Mouse (Mus musculus) kidney, embryonic 15.5 days (tissue): ENCODE results near the gene Cep112. TPM values are rescaled to one million over a fixed set of nuclear protein-coding genes. Genes with fewer than 3 reads are reported as not detected.

Experiments used
- ATAC-seq: fragments of 200-750 bp; cut with Nextera tagmentation; replicated peaks from 2 replicates; pipeline ENCODE4 v1.8.0; 2017; ENCODE audit warnings: moderate TSS enrichment; ENCODE audit not compliant: low FRiP score
- H3K27ac ChIP-seq: fragments of 300-500 bp; sonication (generic); 2 replicates; pipeline ENCODE4 v1.5.1; 2015; ENCODE audit warnings: mild to moderate bottlenecking, inconsistent platforms
- H3K27me3 ChIP-seq: fragments of 300-500 bp; sonication (generic); 2 replicates; pipeline ENCODE4 v1.6.1; 2015; ENCODE audit warnings: inconsistent platforms
- H3K36me3 ChIP-seq: fragments of 300-500 bp; sonication (generic); 2 replicates; pipeline ENCODE4 v1.6.1; 2015; ENCODE audit warnings: inconsistent platforms
- H3K4me1 ChIP-seq: fragments of 300-500 bp; sonication (generic); 2 replicates; pipeline ENCODE4 v1.6.1; 2015; ENCODE audit warnings: inconsistent platforms
- H3K4me2 ChIP-seq: fragments of 300-500 bp; sonication (generic); 2 replicates; pipeline ENCODE4 v1.6.1; 2015; ENCODE audit warnings: moderate library complexity, mild to moderate bottlenecking, inconsistent platforms
- H3K4me3 ChIP-seq: fragments of 300-500 bp; sonication (generic); replicated peaks from 2 replicates; pipeline ENCODE4 v1.5.1; 2015; ENCODE audit warnings: mild to moderate bottlenecking, inconsistent platforms
- H3K9ac ChIP-seq: fragments of 300-500 bp; sonication (generic); 2 replicates; pipeline ENCODE4 v1.6.1; 2015; ENCODE audit warnings: mild to moderate bottlenecking, inconsistent platforms
- H3K9me3 ChIP-seq: fragments of 300-500 bp; sonication (generic); replicated peaks from 2 replicates; pipeline ENCODE4 v1.6.1; 2016; ENCODE audit warnings: inconsistent platforms
- WGBS: fragments of 180-500 bp; shearing (Covaris S2); methylation state at CpG from one replicate; pipeline ENCODE4 v1.1.7; 2015; ENCODE audit warnings: mixed read lengths; 5-methylcytosine and 5-hydroxymethylcytosine counted together
- polyA plus RNA-seq: library from polyadenylated mRNA; unstranded; fragments of >200 nt; fragmentation: Nextera tagmentation; extraction: Ambion mirVana; gene quantifications from 2 replicates; pipeline ENCODE4 v1.2.1, GENCODE M21; 2015

Gene Cep112
- polyA plus RNA-seq, 1 experiment from 2014 or later, result 13.7 TPM

DNA sequence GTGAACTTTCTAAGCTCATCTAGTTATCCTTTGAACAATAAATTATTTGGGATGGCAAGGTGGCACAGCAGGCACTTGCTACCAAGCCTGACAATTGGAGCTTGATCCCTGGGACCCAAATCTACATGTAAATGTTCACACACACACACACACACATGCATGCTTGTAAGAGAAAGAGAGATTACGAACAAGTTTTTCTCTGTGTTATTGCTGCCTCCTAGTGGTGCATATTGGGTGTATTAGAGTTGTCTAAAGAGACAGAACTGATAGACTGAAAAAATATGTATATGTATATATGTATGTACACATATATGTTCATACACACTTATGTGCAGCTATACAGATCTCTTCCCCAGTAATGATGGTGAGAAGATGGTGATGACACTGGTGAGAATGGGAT is 6.5 kb upstream of the Cep112 start:
- H3K4me1 ChIP-seq, result no peaks in the 10 kb centered on the region
- no peaks in the 10 kb centered on the region for H3K36me3 ChIP-seq
- 50% methylated on average over 1 of the region's 1 CpGs for WGBS
- no peak for ATAC-seq
- peaks cover 5% of the 10 kb centered on the region; the same call in 1 of the 2 replicates for H3K27me3 ChIP-seq
- H3K4me2 ChIP-seq, result no peak overlapping the region
- no peak overlapping the region for H3K4me3 ChIP-seq
- H3K9ac ChIP-seq, result no peak overlapping the region
- H3K27ac ChIP-seq, result no peak overlapping the region
- H3K9me3 ChIP-seq, result no peaks in the 10 kb centered on the region

DNA sequence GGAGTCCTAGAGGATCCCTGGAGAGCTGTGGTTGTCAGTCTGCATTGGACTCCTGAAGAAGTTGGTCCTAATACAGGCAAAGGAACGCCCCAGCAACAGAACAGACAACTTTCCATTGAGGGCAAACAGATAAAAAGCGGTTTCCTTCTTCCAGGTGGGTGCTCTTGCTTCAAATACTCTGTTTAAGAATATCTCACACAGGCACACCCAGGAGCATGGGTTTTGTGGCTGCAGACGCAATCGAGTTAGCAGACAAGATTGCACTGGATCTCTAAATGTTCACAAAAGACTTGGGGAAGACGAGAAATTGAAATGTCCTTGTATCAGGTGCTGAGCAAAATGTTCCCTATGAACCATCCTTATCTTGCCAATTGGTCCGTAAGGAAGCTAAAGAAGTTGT is 5.8 kb upstream of the Cep112 start:
- Histone ChIP-seq H3K9ac (no peak overlapping the region), H3K4me3 (no peak overlapping the region), H3K9me3 (no peaks in the 10 kb centered on the region), H3K4me1 (peaks cover 4% of the 10 kb centered on the region), H3K36me3 (no peaks in the 10 kb centered on the region), H3K4me2 (no peak overlapping the region), H3K27me3 (peaks cover 8% of the 10 kb centered on the region; the same call in 1 of the 2 replicates), H3K27ac (no peak overlapping the region)
- no peak for ATAC-seq
- 87% methylated on average over 6 of the region's 6 CpGs for WGBS

DNA sequence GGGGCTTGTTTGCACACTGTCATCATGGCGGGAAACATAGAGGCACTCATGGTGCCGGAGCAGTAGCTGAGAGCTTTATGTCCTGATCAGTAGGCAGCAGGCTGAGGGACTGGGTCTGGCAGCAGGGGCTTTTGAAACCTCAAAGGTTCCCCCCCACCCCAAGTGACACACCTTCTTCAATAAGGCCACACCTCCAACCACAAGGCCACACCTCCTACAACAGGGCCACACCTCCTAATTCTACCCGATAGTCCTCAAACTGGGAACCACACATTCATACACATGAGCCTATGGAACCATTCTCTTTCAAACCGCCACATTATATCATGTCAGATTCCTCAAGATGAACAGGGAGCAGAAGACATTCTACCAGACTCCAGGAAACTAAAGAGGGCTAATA is 4.2 kb upstream of the Cep112 start:
- Histone ChIP-seq H3K9me3 (no peaks in the 10 kb centered on the region), H3K36me3 (no peaks in the 10 kb centered on the region), H3K4me3 (no peak overlapping the region), H3K27me3 (peaks cover 8% of the 10 kb centered on the region; the same call in 1 of the 2 replicates), H3K4me2 (no peak overlapping the region), H3K4me1 (peaks cover 6% of the 10 kb centered on the region), H3K9ac (no peak overlapping the region), H3K27ac (no peak overlapping the region)
- no peak for ATAC-seq
- 78% methylated on average over 4 of the region's 4 CpGs for WGBS

DNA sequence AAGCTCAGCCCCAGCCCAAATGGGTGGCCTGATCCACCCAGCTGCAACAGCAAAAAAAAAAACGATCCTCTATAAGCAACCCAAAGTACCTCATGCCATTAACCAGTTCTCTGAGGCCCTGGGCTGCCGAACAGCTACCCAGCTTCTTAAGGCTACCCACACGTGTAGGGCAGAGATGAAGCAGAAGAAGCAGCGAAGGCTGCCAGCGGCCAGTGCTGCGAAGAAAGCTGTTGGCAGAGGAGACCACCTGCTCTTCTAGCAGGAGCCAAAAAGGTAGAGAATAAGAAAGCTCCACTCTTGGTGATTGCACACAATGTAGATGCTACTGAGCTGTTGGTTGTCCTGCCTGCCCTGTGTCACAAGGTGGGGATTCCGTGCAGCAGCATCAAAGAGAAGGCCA is 1.8 kb upstream of the Cep112 start:
- 78% methylated on average over 7 of the region's 7 CpGs for WGBS
- Histone ChIP-seq H3K27me3 (peaks cover 8% of the 10 kb centered on the region; the same call in 1 of the 2 replicates), H3K36me3 (no peaks in the 10 kb centered on the region), H3K4me1 (peaks cover 14% of the 10 kb centered on the region), H3K4me2 (no peak overlapping the region), H3K27ac (no peak overlapping the region), H3K9ac (no peak overlapping the region), H3K4me3 (no peak overlapping the region), H3K9me3 (no peaks in the 10 kb centered on the region)
- no peak for ATAC-seq

DNA sequence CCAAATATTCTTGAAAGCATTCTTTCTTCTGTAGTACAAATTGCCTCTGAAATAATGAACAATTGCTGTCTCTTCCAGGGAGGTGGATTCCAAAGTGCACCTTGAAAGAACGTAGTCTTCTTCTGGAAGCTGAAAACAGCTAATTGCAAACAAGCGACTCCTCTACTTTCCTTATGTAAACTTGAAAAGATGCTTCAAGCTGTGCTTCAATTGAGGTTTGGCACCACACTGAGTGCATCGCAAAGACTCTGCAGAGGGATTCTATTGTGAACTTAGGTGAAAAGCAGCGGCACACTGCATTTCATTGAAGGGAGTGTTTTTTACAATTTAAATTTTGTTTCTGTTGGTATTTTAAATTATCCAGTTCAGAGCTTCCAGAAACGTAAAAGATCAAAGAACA is 881 bp upstream of the Cep112 start:
- no peaks in the 10 kb centered on the region for H3K9me3 ChIP-seq
- H3K27me3 ChIP-seq, result peaks cover 8% of the 10 kb centered on the region; the same call in 1 of the 2 replicates
- WGBS, result 13% methylated on average over 5 of the region's 5 CpGs
- ATAC-seq, result no peak
- H3K4me1 ChIP-seq, result peaks cover 14% of the 10 kb centered on the region
- H3K4me2 ChIP-seq, result peak overlapping the region; percentile 76
- peak overlapping the region; percentile 83 for H3K4me3 ChIP-seq
- H3K9ac ChIP-seq, result no peak overlapping the region
- H3K27ac ChIP-seq, result no peak overlapping the region
- no peaks in the 10 kb centered on the region for H3K36me3 ChIP-seq

DNA sequence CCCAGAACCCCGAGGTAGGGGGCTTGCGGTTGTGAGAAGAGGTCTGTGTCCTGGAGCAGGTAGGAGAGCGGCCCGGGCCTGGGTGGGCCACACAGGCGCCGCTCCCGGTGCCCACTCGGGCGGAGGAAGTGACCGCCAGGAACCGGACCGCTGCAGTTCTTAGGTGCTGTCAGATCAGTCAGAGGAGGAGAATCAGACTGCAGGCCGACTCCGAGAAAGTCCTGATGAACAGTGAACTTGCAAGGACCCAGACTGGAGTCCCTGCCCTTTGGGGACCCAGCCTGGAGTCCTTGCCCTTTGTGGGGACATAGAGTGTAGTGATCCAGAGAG is 565 bp downstream of the Cep112 start:
- Histone ChIP-seq H3K27me3 (peaks cover 8% of the 10 kb centered on the region; the same call in 1 of the 2 replicates), H3K9me3 (no peaks in the 10 kb centered on the region), H3K36me3 (no peaks in the 10 kb centered on the region), H3K4me3 (peak overlapping the region; percentile 83), H3K27ac (peak overlapping the region; percentile 62; the same call in 1 of the 2 replicates), H3K4me1 (peaks cover 14% of the 10 kb centered on the region), H3K4me2 (peak overlapping the region; percentile 76), H3K9ac (peak overlapping the region; percentile 83)
- peak; percentile 68; the same call in 1 of the 2 replicates for ATAC-seq
- 2% methylated on average over 14 of the region's 14 CpGs for WGBS

DNA sequence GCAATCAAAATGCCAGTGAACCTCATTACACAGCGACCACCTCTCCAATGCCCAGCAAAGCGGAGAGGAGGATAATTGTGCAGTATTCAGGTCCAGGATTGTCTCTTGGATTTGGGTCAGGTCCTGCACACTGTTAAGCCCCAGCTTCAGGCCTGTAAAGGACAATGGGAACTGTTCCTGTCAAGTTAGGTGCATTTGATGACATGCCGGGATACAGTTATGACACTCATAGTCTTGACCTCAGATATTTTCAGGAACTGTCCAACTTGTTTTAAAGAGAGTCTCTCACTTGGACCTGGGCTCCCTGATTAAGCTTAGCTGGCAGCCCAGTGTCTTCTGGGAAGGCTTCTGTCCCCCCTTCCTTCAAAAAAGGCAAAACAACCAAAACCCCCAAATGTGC is 1.1 kb downstream of the Cep112 start:
- ATAC-seq, result no peak
- H3K36me3 ChIP-seq, result no peaks in the 10 kb centered on the region
- H3K4me3 ChIP-seq, result peak overlapping the region; percentile 83
- no peaks in the 10 kb centered on the region for H3K9me3 ChIP-seq
- H3K4me1 ChIP-seq, result peaks cover 14% of the 10 kb centered on the region
- H3K27ac ChIP-seq, result no peak overlapping the region
- no peak overlapping the region for H3K9ac ChIP-seq
- 85% methylated on average over 3 of the region's 3 CpGs for WGBS
- H3K4me2 ChIP-seq, result peak overlapping the region; percentile 76
- peaks cover 8% of the 10 kb centered on the region; the same call in 1 of the 2 replicates for H3K27me3 ChIP-seq

DNA sequence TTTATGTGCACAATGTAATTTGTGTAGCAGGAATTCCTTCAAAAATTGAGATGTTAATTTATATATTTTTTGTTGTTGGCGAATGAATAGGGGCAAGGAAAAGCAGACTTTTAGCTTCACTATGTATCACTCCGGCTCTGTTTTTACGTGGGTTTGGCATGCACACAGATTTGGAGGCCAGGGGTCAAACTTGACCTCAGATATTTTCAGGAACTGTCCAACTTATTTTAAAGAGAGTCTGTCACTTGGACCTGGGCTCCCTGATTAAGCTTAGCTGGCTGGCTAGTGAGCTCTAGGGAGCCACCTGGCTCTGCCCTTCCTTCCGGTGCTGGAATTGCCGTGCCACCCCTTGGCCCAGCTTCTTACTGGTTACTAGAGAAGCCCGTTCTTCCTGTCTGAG is 2.2 kb downstream of the Cep112 start:
- WGBS, result 55% methylated on average over 6 of the region's 6 CpGs
- no peak overlapping the region for H3K9ac ChIP-seq
- H3K4me3 ChIP-seq, result no peak overlapping the region

DNA sequence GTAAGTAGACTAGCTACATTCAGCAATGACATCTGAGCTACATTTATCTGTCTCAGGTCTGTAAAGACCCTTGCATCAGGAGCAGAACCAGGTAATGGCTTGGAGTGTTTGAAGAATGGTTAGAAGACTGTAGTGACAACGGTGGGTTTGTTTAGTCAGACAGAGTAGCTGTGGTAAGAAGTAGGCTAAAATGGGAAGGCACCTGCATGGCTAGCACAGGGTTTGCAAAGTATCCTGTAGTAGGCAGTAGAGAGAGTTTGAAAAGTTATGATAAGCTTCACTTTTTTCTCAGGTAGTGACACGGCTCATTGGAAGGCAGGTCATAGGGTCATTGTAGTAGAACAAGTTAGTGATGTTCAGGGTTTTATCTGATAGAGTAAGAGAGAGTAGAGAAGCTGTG is 4.1 kb downstream of the Cep112 start:
- 72% methylated on average over 2 of the region's 2 CpGs for WGBS
- Histone ChIP-seq H3K4me2 (no peak overlapping the region), H3K4me1 (peaks cover 12% of the 10 kb centered on the region), H3K4me3 (no peak overlapping the region), H3K9ac (no peak overlapping the region), H3K27ac (no peak overlapping the region), H3K9me3 (no peaks in the 10 kb centered on the region), H3K36me3 (no peaks in the 10 kb centered on the region), H3K27me3 (no peaks in the 10 kb centered on the region)
- ATAC-seq, result no peak

More for the DNA sequence above, 2.2 kb downstream of the Cep112 start:
- Histone ChIP-seq H3K4me2 (no peak overlapping the region), H3K4me1 (peaks cover 14% of the 10 kb centered on the region), H3K36me3 (no peaks in the 10 kb centered on the region), H3K27me3 (peaks cover 8% of the 10 kb centered on the region; the same call in 1 of the 2 replicates), H3K27ac (no peak overlapping the region), H3K9me3 (no peaks in the 10 kb centered on the region)
- no peak for ATAC-seq

DNA sequence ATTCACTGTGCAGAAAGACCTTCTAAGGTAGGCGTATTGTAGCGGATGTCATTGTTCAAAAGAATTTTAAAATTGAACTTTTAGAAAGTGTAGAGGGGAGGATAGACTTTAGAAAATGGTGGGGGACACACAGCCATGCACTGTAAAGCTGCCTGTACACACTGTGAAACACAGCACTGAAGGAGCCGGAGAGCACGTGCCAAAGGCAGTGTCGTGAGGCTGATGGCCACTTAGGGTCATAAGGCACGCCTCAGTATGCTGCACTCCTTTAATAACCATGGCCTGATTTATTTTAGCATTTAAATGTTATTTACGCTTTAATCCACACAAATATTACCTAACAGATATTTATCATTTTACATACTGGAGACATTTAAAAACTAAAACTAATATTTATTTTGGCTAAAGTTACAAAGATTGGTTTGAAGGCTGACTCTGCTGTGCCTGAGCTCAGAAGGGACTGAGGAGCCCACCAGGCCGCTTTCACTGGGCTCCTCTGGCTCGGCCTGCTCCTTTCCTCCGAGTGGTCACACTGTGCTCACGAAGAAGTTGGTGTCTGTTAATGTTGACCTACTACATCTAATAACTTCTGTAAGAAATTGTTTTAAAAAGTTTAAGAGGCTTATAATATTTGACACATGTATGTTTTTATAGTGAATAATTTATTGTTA is 19.0 kb downstream of the Cep112 start:
- Histone ChIP-seq H3K4me2 (no peak overlapping the region), H3K9me3 (no peaks in the 10 kb centered on the region), H3K36me3 (no peaks in the 10 kb centered on the region), H3K9ac (no peak overlapping the region), H3K4me3 (no peak overlapping the region), H3K27me3 (no peaks in the 10 kb centered on the region), H3K27ac (no peak overlapping the region), H3K4me1 (peaks cover 12% of the 10 kb centered on the region)
- peak; percentile 81 for ATAC-seq
- WGBS, result 47% methylated on average over 11 of the region's 11 CpGs

DNA sequence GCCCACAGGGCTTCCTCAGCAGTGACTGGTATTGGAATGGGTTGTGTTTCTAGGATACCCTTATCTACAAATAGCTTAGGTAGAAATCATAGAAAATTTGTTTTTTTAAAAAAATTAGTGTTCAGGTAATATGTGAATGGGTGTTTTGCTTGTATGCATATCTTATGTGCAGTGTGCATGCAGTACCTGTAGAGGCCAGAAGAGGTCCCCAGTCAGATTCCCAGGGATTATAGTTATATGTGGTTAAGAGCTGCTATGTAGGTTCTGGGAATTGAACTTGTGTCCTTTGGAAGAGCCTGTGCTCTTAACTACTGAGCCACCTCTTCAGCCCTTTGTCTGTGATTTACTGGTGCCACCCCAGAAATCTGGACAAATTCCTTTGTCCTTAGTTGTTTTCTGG is 22.2 kb downstream of the Cep112 start:
- Histone ChIP-seq H3K9ac (no peak overlapping the region), H3K27me3 (no peaks in the 10 kb centered on the region), H3K4me2 (no peak overlapping the region), H3K4me3 (no peak overlapping the region), H3K27ac (no peak overlapping the region), H3K36me3 (peaks cover 6% of the 10 kb centered on the region; the same call in 1 of the 2 replicates), H3K4me1 (peaks cover 12% of the 10 kb centered on the region), H3K9me3 (no peaks in the 10 kb centered on the region)
- no peak for ATAC-seq

DNA sequence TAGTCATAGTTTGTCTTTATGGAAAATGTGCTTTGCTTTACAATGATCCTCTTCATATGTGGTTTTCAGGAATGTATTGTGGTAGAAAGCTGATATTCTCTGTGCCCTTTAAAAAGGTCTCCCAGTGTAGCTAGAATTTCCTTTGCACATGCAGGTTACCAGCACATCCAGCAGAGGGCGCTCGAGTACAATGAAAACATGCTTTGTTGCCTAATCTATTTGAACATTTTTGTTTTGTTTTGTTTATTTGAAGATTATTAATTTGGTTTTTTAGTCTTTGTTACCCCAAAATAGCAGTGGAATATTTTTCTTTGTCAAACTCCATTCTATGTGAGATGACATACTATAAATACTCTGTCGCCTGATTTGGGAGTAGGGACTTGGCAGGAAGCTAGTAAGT is 24.8 kb downstream of the Cep112 start:
- no peak overlapping the region for H3K27ac ChIP-seq
- H3K4me2 ChIP-seq, result no peak overlapping the region
- no peaks in the 10 kb centered on the region for H3K9me3 ChIP-seq
- no peak overlapping the region for H3K9ac ChIP-seq
- H3K36me3 ChIP-seq, result peaks cover 6% of the 10 kb centered on the region; the same call in 1 of the 2 replicates
- no peak overlapping the region for H3K4me3 ChIP-seq
- no peak for ATAC-seq
- peaks cover under 1% of the 10 kb centered on the region; the same call in 1 of the 2 replicates for H3K4me1 ChIP-seq
- H3K27me3 ChIP-seq, result no peaks in the 10 kb centered on the region
- WGBS, result 32% methylated on average over 3 of the region's 3 CpGs

DNA sequence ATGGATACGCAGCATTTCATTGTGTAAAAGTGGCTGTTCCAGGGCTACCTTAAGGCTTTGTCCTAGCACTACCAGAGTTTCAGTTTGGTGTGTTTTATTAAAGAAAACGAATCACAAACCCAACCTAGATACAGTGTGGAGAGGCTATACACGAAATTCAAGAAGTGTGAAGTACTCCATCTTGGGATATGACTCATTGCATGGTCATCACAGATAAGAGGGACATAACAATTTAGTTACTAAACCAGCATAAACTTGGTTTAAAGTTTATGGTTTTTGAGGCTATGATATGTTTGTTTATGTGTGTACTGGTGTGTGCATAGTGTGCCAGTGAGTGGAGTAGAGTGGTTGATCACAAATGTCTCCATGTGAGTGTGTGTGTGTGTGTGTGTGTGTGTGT is 34.6 kb downstream of the Cep112 start:
- Histone ChIP-seq H3K4me1 (no peaks in the 10 kb centered on the region), H3K36me3 (no peaks in the 10 kb centered on the region), H3K27ac (no peak overlapping the region), H3K4me2 (no peak overlapping the region), H3K4me3 (no peak overlapping the region), H3K9ac (no peak overlapping the region), H3K9me3 (no peaks in the 10 kb centered on the region), H3K27me3 (no peaks in the 10 kb centered on the region)
- no peak for ATAC-seq
- 87% methylated on average over 3 of the region's 3 CpGs for WGBS
